Mouse (Mus musculus): ENCODE measurements around the gene Zfp639.

- TF ChIP-seq CTCF (IDR thresholded peaks at IDR 0.05; ENCODE audit: low read depth, low read length): no peak
- no peak for TF ChIP-seq POLR2A (IDR thresholded peaks at IDR 0.05; ENCODE audit: borderline replicate concordance, low read depth, low read length)
Measured at GRCm38 (mm10) chr3:32527181-32527580, 17.1 kb downstream of the Zfp639 start.
